Mouse (Mus musculus): Measurements from ENCODE around the gene Slc22a8. TPM values are rescaled to one million over a fixed set of nuclear protein-coding genes. Genes with fewer than 3 reads are reported as not detected.

Slc22a8 gene
- total and polyA plus RNA-seq, 2 experiments from 2014 or later: 15.7 to 19.9 TPM

DNA sequence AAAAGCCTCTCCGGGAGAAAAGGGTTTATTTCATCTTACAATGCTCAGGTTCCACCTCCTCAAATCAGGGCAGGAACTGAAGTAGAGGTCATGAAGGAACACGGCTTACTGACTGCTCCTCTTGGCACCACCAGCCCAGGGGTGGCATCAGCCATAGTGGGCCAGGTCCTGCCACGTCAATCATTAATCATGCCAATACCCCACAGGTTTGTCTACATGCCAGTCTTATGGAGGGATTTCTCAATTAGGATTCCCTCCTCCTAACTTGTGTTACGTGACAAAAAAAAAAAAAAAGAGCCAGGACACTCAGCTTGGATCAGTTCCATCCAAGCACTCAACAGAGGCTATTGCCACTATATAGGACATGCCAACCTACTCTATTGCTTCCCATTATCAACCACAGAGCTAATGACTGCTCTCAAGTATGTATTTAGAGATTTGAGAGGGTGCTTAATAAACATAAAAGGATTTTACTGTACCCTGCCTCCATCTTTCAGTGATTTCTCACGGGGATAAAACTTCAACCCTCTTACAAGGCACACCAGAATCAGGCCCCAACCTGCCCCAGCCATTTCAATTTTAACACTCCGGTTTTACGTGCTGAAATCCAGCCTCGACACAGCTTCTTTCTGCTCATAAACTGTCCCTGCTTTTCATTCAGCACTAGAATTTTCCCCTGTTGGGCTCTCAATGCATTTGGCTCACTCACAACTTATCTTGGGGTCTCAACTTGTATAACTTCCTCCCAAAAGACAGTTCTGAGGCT, 20.5 kb downstream of the Slc22a8 start:
- DNase-seq (ENCODE audit: low spot score): no peak
- H3K27ac ChIP-seq: no peak overlapping the region
- TF ChIP-seq CTCF (IDR thresholded peaks at IDR 0.05; ENCODE audit: low read depth): no peak
- H3K4me1 ChIP-seq (ENCODE audit: insufficient read depth, low read length): no peaks in the 10 kb centered on the region
- H3K9me3 ChIP-seq (ENCODE audit: low read length): no peaks in the 10 kb centered on the region
- no peak overlapping the region for H3K9ac ChIP-seq (replicated peaks; ENCODE audit: low read length)
- no peak for ATAC-seq
- 80% methylated on average over 8 of the region's 8 CpGs for WGBS
- no peak overlapping the region for H3K4me2 ChIP-seq (ENCODE audit: low read depth, low read length)
- H3K27me3 ChIP-seq (ENCODE audit: insufficient read depth, low read length): no peaks in the 10 kb centered on the region
- H3K36me3 ChIP-seq (ENCODE audit: insufficient read depth, low read length): no peaks in the 10 kb centered on the region
- H3K4me3 ChIP-seq (ENCODE audit: low read length): no peak overlapping the region

DNA sequence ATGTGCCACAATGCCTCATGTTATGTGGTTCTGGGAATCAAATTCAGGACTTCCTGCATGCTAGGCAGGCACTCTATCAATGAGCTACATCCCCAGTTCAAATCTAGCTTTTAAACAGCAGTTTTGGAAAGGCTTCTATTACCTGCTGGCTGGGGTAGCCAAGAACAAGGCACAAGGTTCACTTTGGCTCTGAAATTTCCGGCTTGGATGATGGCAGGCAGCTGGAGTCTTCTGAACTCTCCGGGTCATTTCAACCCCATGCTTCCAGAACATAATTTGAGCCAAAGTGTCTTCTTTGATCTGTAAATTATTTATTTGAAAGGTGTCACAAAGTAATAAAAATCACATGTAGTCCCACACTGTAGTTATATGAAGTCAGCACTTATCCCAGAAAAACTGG, 22.1 kb downstream of the Slc22a8 start:
- H3K27ac ChIP-seq: no peak overlapping the region
- no peaks in the 10 kb centered on the region for H3K9me3 ChIP-seq (ENCODE audit: low read length)
- H3K4me2 ChIP-seq (ENCODE audit: low read depth, low read length): no peak overlapping the region
- no peak for TF ChIP-seq CTCF (IDR thresholded peaks at IDR 0.05; ENCODE audit: low read depth)
- H3K4me3 ChIP-seq (ENCODE audit: low read length): no peak overlapping the region
- WGBS: 70% methylated on average over 2 of the region's 2 CpGs
- no peaks in the 10 kb centered on the region for H3K27me3 ChIP-seq (ENCODE audit: insufficient read depth, low read length)
- ATAC-seq (no peak), DNase-seq (ENCODE audit: low spot score) (no peak)
- no peaks in the 10 kb centered on the region for H3K36me3 ChIP-seq (ENCODE audit: insufficient read depth, low read length)
- H3K4me1 ChIP-seq (ENCODE audit: insufficient read depth, low read length): no peaks in the 10 kb centered on the region
- no peak overlapping the region for H3K9ac ChIP-seq (replicated peaks; ENCODE audit: low read length)

DNA sequence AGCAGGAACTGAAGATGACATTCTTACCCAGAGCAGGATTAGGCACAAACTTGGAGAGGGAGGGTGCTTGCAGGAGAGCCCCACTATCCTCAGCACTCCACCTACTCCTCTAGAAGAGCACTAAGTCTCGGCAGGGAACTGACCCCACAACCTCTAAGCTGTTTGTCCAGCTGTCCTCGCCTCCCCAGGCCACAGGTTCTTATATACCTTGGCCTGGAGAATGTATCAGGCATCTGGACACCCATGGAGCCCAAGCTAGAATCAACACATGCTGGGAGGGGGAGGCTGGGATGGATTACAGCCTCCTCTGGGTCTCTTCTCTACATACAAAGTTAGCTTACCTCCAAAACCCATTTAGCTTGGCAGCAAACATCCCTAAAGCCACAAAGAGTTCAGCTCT, 23.3 kb downstream of the Slc22a8 start:
- H3K4me3 ChIP-seq (ENCODE audit: low read length): no peak overlapping the region
- 66% methylated on average over 2 of the region's 2 CpGs for WGBS
- H3K9ac ChIP-seq (replicated peaks; ENCODE audit: low read length): no peak overlapping the region
- no peaks in the 10 kb centered on the region for H3K36me3 ChIP-seq (ENCODE audit: insufficient read depth, low read length)
- no peaks in the 10 kb centered on the region for H3K9me3 ChIP-seq (ENCODE audit: low read length)
- no peaks in the 10 kb centered on the region for H3K4me1 ChIP-seq (ENCODE audit: insufficient read depth, low read length)
- DNase-seq (ENCODE audit: low spot score): peak; percentile 11
- no peak for TF ChIP-seq CTCF (IDR thresholded peaks at IDR 0.05; ENCODE audit: low read depth)
- ATAC-seq: no peak
- no peaks in the 10 kb centered on the region for H3K27me3 ChIP-seq (ENCODE audit: insufficient read depth, low read length)
- no peak overlapping the region for H3K4me2 ChIP-seq (ENCODE audit: low read depth, low read length)
- no peak overlapping the region for H3K27ac ChIP-seq

DNA sequence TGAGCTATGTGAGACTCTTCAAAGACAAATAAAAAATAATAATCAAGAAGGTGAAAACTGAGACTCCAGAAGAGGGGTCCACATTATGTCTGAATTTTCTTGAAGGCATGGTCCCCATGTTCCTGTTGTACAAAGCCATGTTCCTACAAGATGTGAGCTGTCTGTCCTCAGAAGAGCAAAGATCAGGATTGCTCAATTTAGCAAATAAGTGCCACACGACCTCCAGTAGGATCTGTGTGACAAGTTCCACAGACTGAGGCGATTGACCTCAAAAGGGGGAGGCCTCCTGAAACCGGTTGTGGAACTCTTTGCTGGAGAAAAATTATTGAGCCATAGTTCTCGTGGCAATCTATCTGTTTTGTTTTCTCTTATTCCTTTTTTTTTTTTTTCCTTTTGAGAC, 25.3 kb downstream of the Slc22a8 start:
- Histone ChIP-seq H3K4me2 (ENCODE audit: low read depth, low read length) (no peak overlapping the region), H3K9ac (replicated peaks; ENCODE audit: low read length) (no peak overlapping the region), H3K9me3 (ENCODE audit: low read length) (no peaks in the 10 kb centered on the region), H3K4me3 (ENCODE audit: low read length) (no peak overlapping the region), H3K4me1 (ENCODE audit: insufficient read depth, low read length) (no peaks in the 10 kb centered on the region), H3K27ac (no peak overlapping the region), H3K36me3 (ENCODE audit: insufficient read depth, low read length) (no peaks in the 10 kb centered on the region), H3K27me3 (ENCODE audit: insufficient read depth, low read length) (no peaks in the 10 kb centered on the region)
- no peak for DNase-seq (ENCODE audit: low spot score)
- no peak for ATAC-seq
- TF ChIP-seq CTCF (IDR thresholded peaks at IDR 0.05; ENCODE audit: low read depth): no peak
- WGBS: 77% methylated on average over 4 of the region's 4 CpGs

DNA sequence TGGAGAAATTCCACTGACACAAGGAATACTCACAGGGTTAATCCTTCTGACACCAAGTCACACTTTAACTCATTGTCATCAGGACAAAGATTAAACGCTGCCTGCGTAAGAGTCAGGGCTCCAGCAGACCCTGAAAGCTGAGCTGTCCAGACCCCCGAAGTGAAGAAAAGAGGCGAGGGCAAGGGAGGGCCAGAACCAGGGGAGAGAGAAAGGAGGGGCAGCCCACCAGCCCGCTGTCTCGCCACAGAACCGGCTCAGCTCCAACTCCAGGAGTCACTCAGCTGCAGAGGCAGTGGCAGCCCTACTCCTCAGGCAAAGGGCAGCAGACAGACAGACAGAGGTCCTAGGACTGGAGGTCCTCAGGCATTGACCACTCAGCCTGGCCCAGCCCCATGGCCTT, 26.9 kb downstream of the Slc22a8 start, which contains the start of gene Slc22a6:
Slc22a6 (plus strand) TSS at position 136 of the 400 bp plus-strand sequence.
- ATAC-seq: no peak
- no peaks in the 10 kb centered on the region for H3K27me3 ChIP-seq (ENCODE audit: insufficient read depth, low read length)
- no peak for DNase-seq (ENCODE audit: low spot score)
- no peak within 1 kb of the TSS for H3K4me2 ChIP-seq (ENCODE audit: low read depth, low read length)
- no peak within 1 kb of the TSS for H3K27ac ChIP-seq
- no peak within 1 kb of the TSS for H3K9ac ChIP-seq (replicated peaks; ENCODE audit: low read length)
- H3K4me1 ChIP-seq (ENCODE audit: insufficient read depth, low read length): no peaks in the 10 kb centered on the region
- no peaks in the 10 kb centered on the region for H3K36me3 ChIP-seq (ENCODE audit: insufficient read depth, low read length)
- H3K4me3 ChIP-seq (ENCODE audit: low read length): no peak within 1 kb of the TSS
- WGBS: 5% methylated on average over 7 of the region's 7 CpGs
- no peak for TF ChIP-seq CTCF (IDR thresholded peaks at IDR 0.05; ENCODE audit: low read depth)
- H3K9me3 ChIP-seq (ENCODE audit: low read length): no peaks in the 10 kb centered on the region

DNA sequence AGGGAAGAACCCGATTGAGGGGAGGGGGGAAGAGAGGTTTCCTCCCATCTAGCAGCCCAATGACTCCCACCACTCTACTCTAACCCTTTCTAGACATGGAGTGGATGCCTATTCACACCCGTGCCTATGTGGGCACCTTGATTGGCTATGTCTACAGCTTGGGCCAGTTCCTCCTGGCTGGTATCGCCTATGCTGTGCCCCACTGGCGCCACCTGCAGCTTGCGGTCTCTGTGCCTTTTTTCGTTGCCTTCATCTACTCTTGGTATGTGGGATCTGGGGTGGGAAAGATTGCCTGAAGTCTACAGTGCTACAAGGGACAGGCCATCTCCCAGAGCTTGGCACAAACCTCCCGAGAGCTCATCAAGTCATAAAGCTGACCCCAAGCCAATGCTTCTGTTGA, 30.0 kb downstream of the Slc22a8 start:
- Histone ChIP-seq H3K36me3 (ENCODE audit: insufficient read depth, low read length) (no peaks in the 10 kb centered on the region), H3K27me3 (ENCODE audit: insufficient read depth, low read length) (no peaks in the 10 kb centered on the region), H3K4me3 (ENCODE audit: low read length) (no peak overlapping the region), H3K9me3 (ENCODE audit: low read length) (no peaks in the 10 kb centered on the region), H3K4me2 (ENCODE audit: low read depth, low read length) (no peak overlapping the region), H3K27ac (no peak overlapping the region), H3K4me1 (ENCODE audit: insufficient read depth, low read length) (no peaks in the 10 kb centered on the region), H3K9ac (replicated peaks; ENCODE audit: low read length) (no peak overlapping the region)
- no peak for ATAC-seq
- DNase-seq (ENCODE audit: low spot score): no peak
- TF ChIP-seq CTCF (IDR thresholded peaks at IDR 0.05; ENCODE audit: low read depth): no peak
- 91% methylated on average over 7 of the region's 7 CpGs for WGBS

DNA sequence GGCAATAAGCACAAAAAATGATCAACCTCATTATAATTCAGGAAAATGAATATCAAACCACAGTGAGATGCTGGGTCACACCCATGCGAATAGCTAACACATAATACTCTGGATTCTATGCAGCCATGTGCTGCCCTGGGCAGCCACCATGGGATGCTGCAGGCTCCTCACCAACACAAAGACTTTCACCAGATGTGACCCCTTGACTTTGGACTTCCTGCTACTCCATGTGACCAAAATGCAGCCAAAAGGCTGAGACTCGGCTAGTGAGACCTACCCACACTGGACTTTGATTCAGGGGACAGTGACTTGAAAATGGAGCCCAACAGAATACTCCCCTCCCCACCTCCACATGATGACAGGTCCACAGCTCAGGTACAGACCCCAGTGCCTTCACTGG, 39.2 kb downstream of the Slc22a8 start:
- H3K27ac ChIP-seq: no peak overlapping the region
- ATAC-seq: no peak
- H3K4me2 ChIP-seq (ENCODE audit: low read depth, low read length): no peak overlapping the region
- no peak overlapping the region for H3K4me3 ChIP-seq (ENCODE audit: low read length)
- H3K36me3 ChIP-seq (ENCODE audit: insufficient read depth, low read length): no peaks in the 10 kb centered on the region
- H3K9ac ChIP-seq (replicated peaks; ENCODE audit: low read length): no peak overlapping the region
- DNase-seq (ENCODE audit: low spot score): no peak
- WGBS: 80% methylated on average over 2 of the region's 2 CpGs
- TF ChIP-seq CTCF (IDR thresholded peaks at IDR 0.05; ENCODE audit: low read depth): no peak
- H3K9me3 ChIP-seq (ENCODE audit: low read length): no peaks in the 10 kb centered on the region
- no peaks in the 10 kb centered on the region for H3K4me1 ChIP-seq (ENCODE audit: insufficient read depth, low read length)
- no peaks in the 10 kb centered on the region for H3K27me3 ChIP-seq (ENCODE audit: insufficient read depth, low read length)
